Mouse (Mus musculus) CD4-positive, CD25-positive, alpha-beta regulatory T cell, adult 4 months (primary cell): ENCODE data around the gene Il17c. TPM values are rescaled to one million over a fixed set of nuclear protein-coding genes. Genes with fewer than 3 reads are reported as not detected.

Source experiments
- ATAC-seq: one replicate; pipeline ENCODE4 v1.8.0; 2017
- polyA plus RNA-seq, 2 experiments: library from polyadenylated mRNA; unstranded; fragments of 100-300 nt; shearing (Covaris generic); gene quantifications; one replicate each; pipeline ENCODE4 v1.2.1; 2017

The Il17c gene
- under 1 TPM in 1 of 2 experiments, not detected in 1; 0.77 TPM for polyA plus RNA-seq

GRCm38 (mm10) chr8:122421376-122422070 is at the start of gene Il17c:
Gene Il17c, plus strand, starts transcription at chr8:122422020.
- no peak for ATAC-seq

GRCm38 (mm10) chr8:122375320-122375719 is 46.5 kb upstream of the Il17c start:
- ATAC-seq = no peak

- ATAC-seq = no peak
These were observed 46.0 kb upstream of the Il17c start for GRCm38 (mm10) chr8:122375751-122376364.

- ATAC-seq = peak; percentile 96
These were observed 45.2 kb upstream of the Il17c start, which contains the start of gene Zc3h18 for GRCm38 (mm10) chr8:122376365-122377231. Gene Zc3h18, plus strand, starts transcription at chr8:122376609.

- no peak for ATAC-seq
These were observed 38.8 kb upstream of the Il17c start for GRCm38 (mm10) chr8:122383039-122383438.

GRCm38 (mm10) chr8:122389357-122389756 is 32.5 kb upstream of the Il17c start:
- ATAC-seq = no peak

- ATAC-seq = no peak
These were observed 31.1 kb upstream of the Il17c start for GRCm38 (mm10) chr8:122390758-122391157.

GRCm38 (mm10) chr8:122393717-122394116 is 28.1 kb upstream of the Il17c start:
- ATAC-seq = no peak

- no peak for ATAC-seq
These were observed 26.5 kb upstream of the Il17c start for GRCm38 (mm10) chr8:122395291-122395690.

GRCm38 (mm10) chr8:122398186-122398585 is 23.6 kb upstream of the Il17c start:
- ATAC-seq = no peak

- ATAC-seq = no peak
These were observed 16.5 kb upstream of the Il17c start for GRCm38 (mm10) chr8:122405146-122405805.

- no peak for ATAC-seq
These were observed 14.1 kb upstream of the Il17c start for GRCm38 (mm10) chr8:122407678-122408077.

GRCm38 (mm10) chr8:122414311-122414710 is 7.5 kb upstream of the Il17c start:
- no peak for ATAC-seq

- no peak for ATAC-seq
These were observed 6.3 kb upstream of the Il17c start for GRCm38 (mm10) chr8:122415554-122415953.

- ATAC-seq = no peak
These were observed 1.8 kb upstream of the Il17c start for GRCm38 (mm10) chr8:122419881-122420555.

GRCm38 (mm10) chr8:122423217-122423616 is 1.4 kb downstream of the Il17c start:
- no peak for ATAC-seq

- ATAC-seq = no peak
These were observed 1.8 kb downstream of the Il17c start for GRCm38 (mm10) chr8:122423659-122424058.

GRCm38 (mm10) chr8:122426145-122426544 is 4.3 kb downstream of the Il17c start:
- no peak for ATAC-seq

GRCm38 (mm10) chr8:122427607-122428006 is 5.8 kb downstream of the Il17c start:
- ATAC-seq = no peak

GRCm38 (mm10) chr8:122428163-122428562 is 6.3 kb downstream of the Il17c start:
- ATAC-seq = no peak

GRCm38 (mm10) chr8:122430058-122430636 is 8.3 kb downstream of the Il17c start:
- ATAC-seq = no peak

GRCm38 (mm10) chr8:122430646-122431045 is 8.8 kb downstream of the Il17c start:
- no peak for ATAC-seq
